Comparison of ENCODE assay signal across 12 mouse cellular contexts in genomic region chr11:116215181-116215580, GRCm38 (mm10). TPM values are rescaled to one million over a fixed set of nuclear protein-coding genes. Genes with fewer than 3 reads are reported as not detected.
DNase-seq lines count a peak whose midpoint lies in the region; ATAC-seq and TF ChIP-seq lines count a peak whose summit lies in the region.
"Had no signal": no experiment of that assay in that cellular context is flagged by ENCODE, and none has a peak within 500 bp of the region (broad histone marks: within the 10 kb centered on the region; RNA-seq: fewer than 3 reads in every experiment).

No protein-coding gene starts in this region.

- H3K36me3 ChIP-seq in heart, embryonic 10.5 days: peaks cover 16% of the 10 kb centered on the region
- 0 out of 2 replicates have a peak, but pooled peaks cover 7% of the 10 kb centered on the region for H3K36me3 ChIP-seq in midbrain, embryonic 14.5 days (ENCODE audit: control insufficient read depth, insufficient read depth, low read length)
- no peaks in the 10 kb centered on the region for H3K36me3 ChIP-seq in midbrain, embryonic 11.5 days (ENCODE audit: control insufficient read depth, insufficient read depth, low read length)
- H3K36me3 ChIP-seq in small intestine, adult 2 months (ENCODE audit: control insufficient read depth, insufficient read depth, low read length): no peaks in the 10 kb centered on the region
- no peaks in the 10 kb centered on the region for H3K36me3 ChIP-seq in midbrain, embryonic 15.5 days (replicated peaks)

- H3K9ac ChIP-seq in midbrain, embryonic 14.5 days (replicated peaks; ENCODE audit: low read length): no peak overlapping the region
- no peak overlapping the region for H3K9ac ChIP-seq in midbrain, embryonic 11.5 days (ENCODE audit: low read length)
- H3K9ac ChIP-seq in midbrain, embryonic 15.5 days: no peak overlapping the region
- H3K9ac ChIP-seq: limb, embryonic 12.5 days had no signal

- peak; percentile 28; the same call in 1 of the 2 replicates for TF ChIP-seq CTCF in small intestine, adult 2 months (IDR thresholded peaks at IDR 0.05; ENCODE audit: extremely low read depth, insufficient read length, insufficient replicate concordance, low read depth, low read length)

- H3K9me3 ChIP-seq in heart, embryonic 10.5 days: no peaks in the 10 kb centered on the region
- H3K9me3 ChIP-seq in midbrain, embryonic 14.5 days (ENCODE audit: control insufficient read depth, low read length): no peaks in the 10 kb centered on the region
- no peaks in the 10 kb centered on the region for H3K9me3 ChIP-seq in midbrain, embryonic 11.5 days (ENCODE audit: control insufficient read depth, low read length)
- no peaks in the 10 kb centered on the region for H3K9me3 ChIP-seq in midbrain, embryonic 15.5 days
- H3K9me3 ChIP-seq: limb, embryonic 12.5 days had no signal

- no peak overlapping the region for H3K4me2 ChIP-seq in midbrain, embryonic 14.5 days (ENCODE audit: low read length)
- no peak overlapping the region for H3K4me2 ChIP-seq in midbrain, embryonic 11.5 days
- no peak overlapping the region for H3K4me2 ChIP-seq in midbrain, embryonic 15.5 days
- H3K4me2 ChIP-seq: limb, embryonic 12.5 days had no signal

- H3K4me3 ChIP-seq in heart, embryonic 10.5 days: no peak overlapping the region
- no peak overlapping the region for H3K4me3 ChIP-seq in midbrain, embryonic 14.5 days (replicated peaks; ENCODE audit: low read depth, low read length)
- H3K4me3 ChIP-seq in midbrain, embryonic 11.5 days (ENCODE audit: low read depth, low read length): no peak overlapping the region
- H3K4me3 ChIP-seq in small intestine, adult 2 months (ENCODE audit: low read depth, low read length): no peak overlapping the region
- no peak overlapping the region for H3K4me3 ChIP-seq in midbrain, embryonic 15.5 days
- H3K4me3 ChIP-seq: limb, embryonic 12.5 days had no signal

- ATAC-seq in midbrain, embryonic 14.5 days (ENCODE audit: low FRiP score, low TSS enrichment): no peak
- ATAC-seq in midbrain, embryonic 11.5 days (ENCODE audit: low FRiP score): no peak
- ATAC-seq in midbrain, embryonic 15.5 days (replicated peaks): no peak

- 76% methylated on average over 7 of the region's 7 CpGs for WGBS in heart, embryonic 10.5 days
- WGBS in midbrain, embryonic 14.5 days: 75% methylated on average over 7 of the region's 7 CpGs
- 87% methylated on average over 7 of the region's 7 CpGs for WGBS in midbrain, embryonic 11.5 days
- WGBS in small intestine, adult 2 months: 94% methylated on average over 7 of the region's 7 CpGs
- whole genome bisulfite sequencing in midbrain, embryonic 15.5 days: 82% methylated on average over 7 of the region's 7 CpGs

- peaks cover 7% of the 10 kb centered on the region; the same call in 1 of the 2 replicates for H3K27me3 ChIP-seq in heart, embryonic 10.5 days (ENCODE audit: insufficient read depth, poor library complexity, severe bottlenecking)
- no peaks in the 10 kb centered on the region for H3K27me3 ChIP-seq in midbrain, embryonic 14.5 days (ENCODE audit: control insufficient read depth, insufficient read depth, low read length)
- no peaks in the 10 kb centered on the region for H3K27me3 ChIP-seq in midbrain, embryonic 11.5 days (ENCODE audit: control insufficient read depth, insufficient read depth, low read length)
- no peaks in the 10 kb centered on the region for H3K27me3 ChIP-seq in small intestine, adult 2 months (ENCODE audit: control insufficient read depth, insufficient read depth, low read length)
- no peaks in the 10 kb centered on the region; the same call in 1 of the 2 replicates for H3K27me3 ChIP-seq in midbrain, embryonic 15.5 days (replicated peaks)
- H3K27me3 ChIP-seq: limb, embryonic 12.5 days had no signal

- peaks cover 24% of the 10 kb centered on the region for H3K4me1 ChIP-seq in heart, embryonic 10.5 days
- no peaks in the 10 kb centered on the region for H3K4me1 ChIP-seq in midbrain, embryonic 14.5 days (ENCODE audit: control insufficient read depth, insufficient read depth, low read length)
- H3K4me1 ChIP-seq in midbrain, embryonic 11.5 days (ENCODE audit: control insufficient read depth, insufficient read depth, low read length): 0 out of 2 replicates have a peak, but pooled peaks cover 2% of the 10 kb centered on the region
- H3K4me1 ChIP-seq in small intestine, adult 2 months (ENCODE audit: control insufficient read depth, insufficient read depth, insufficient read length, low read length): peaks cover 43% of the 10 kb centered on the region
- H3K4me1 ChIP-seq in midbrain, embryonic 15.5 days: peaks cover 14% of the 10 kb centered on the region

- DNase-seq in heart, embryonic 10.5 days (ENCODE audit: low spot score): peak; percentile 75
- no peak for DNase-seq in heart, adult 9 months (ENCODE audit: low spot score in 2 of 2)
- DNase-seq in midbrain, embryonic 14.5 days: peak; percentile 2
- DNase-seq in midbrain, embryonic 11.5 days (ENCODE audit: low spot score, missing footprints): no peak
- DNase-seq in NIH3T3 (ENCODE audit: low read depth): peak; percentile 42
- no peak for DNase-seq in right cerebral cortex, postnatal 25 days
- DNase-seq: cerebellum, adult 8-10 months; heart, adult 18-20 months; kidney, adult 11 months had no signal

- no peak for TF ChIP-seq POLR2A in small intestine, adult 2 months (IDR thresholded peaks at IDR 0.05; ENCODE audit: low read depth, low read length)

- H3K27ac ChIP-seq in heart, embryonic 10.5 days: no peak overlapping the region
- no peak overlapping the region for H3K27ac ChIP-seq in midbrain, embryonic 14.5 days (replicated peaks; ENCODE audit: low read depth, low read length)
- H3K27ac ChIP-seq in midbrain, embryonic 11.5 days (ENCODE audit: low read depth, low read length): no peak overlapping the region
- H3K27ac ChIP-seq in small intestine, adult 2 months (ENCODE audit: insufficient read depth, low read depth, low read length): no peak overlapping the region
- no peak overlapping the region for H3K27ac ChIP-seq in midbrain, embryonic 15.5 days
- H3K27ac ChIP-seq: limb, embryonic 12.5 days had no signal

RNA-seq across cellular contexts. Expression of gene Acox1, which starts 16.3 kb away (rescaled TPM):
- polyA plus RNA-seq in heart, embryonic 10.5 days (2016; fragmentation: Nextera tagmentation; extraction: Ambion mirVana): 24.5 and 32.7 TPM in 2 replicates
- 50.5 and 68.3 TPM in 2 replicates for polyA plus RNA-seq in midbrain, embryonic 14.5 days (2014; fragmentation: Nextera tagmentation; extraction: Ambion mirVana)
- polyA plus RNA-seq in midbrain, embryonic 11.5 days (2014; fragmentation: Nextera tagmentation; extraction: Ambion mirVana): 32.8 and 36.1 TPM in 2 replicates
- 71.1 and 112 TPM in 2 replicates for polyA plus RNA-seq in small intestine, adult 2 months (2012; rRNA removed)
- polyA plus RNA-seq in midbrain, embryonic 15.5 days (2015; fragmentation: Nextera tagmentation; extraction: Ambion mirVana): 63.0 and 64.0 TPM in 2 replicates

RNA-seq across cellular contexts. Expression of gene Ten1, which starts 16.5 kb away (rescaled TPM):
- polyA plus RNA-seq in heart, embryonic 10.5 days (2016; fragmentation: Nextera tagmentation; extraction: Ambion mirVana): 87.6 and 99.5 TPM in 2 replicates
- polyA plus RNA-seq in midbrain, embryonic 14.5 days (2014; fragmentation: Nextera tagmentation; extraction: Ambion mirVana): 77.0 and 97.9 TPM in 2 replicates
- 48.6 and 55.6 TPM in 2 replicates for polyA plus RNA-seq in midbrain, embryonic 11.5 days (2014; fragmentation: Nextera tagmentation; extraction: Ambion mirVana)
- polyA plus RNA-seq in small intestine, adult 2 months (2012; rRNA removed): 15.8 and 27.7 TPM in 2 replicates
- 86.7 and 92.5 TPM in 2 replicates for polyA plus RNA-seq in midbrain, embryonic 15.5 days (2015; fragmentation: Nextera tagmentation; extraction: Ambion mirVana)

RNA-seq across cellular contexts. Expression of gene Evpl, which starts 22.7 kb away (rescaled TPM):
- 0.67 and 1.5 TPM in 2 replicates for polyA plus RNA-seq in heart, embryonic 10.5 days (2016; fragmentation: Nextera tagmentation; extraction: Ambion mirVana)
- 0.36 and 0.43 TPM in 2 replicates for polyA plus RNA-seq in midbrain, embryonic 14.5 days (2014; fragmentation: Nextera tagmentation; extraction: Ambion mirVana)
- 0.26 TPM in 2 replicates for polyA plus RNA-seq in midbrain, embryonic 11.5 days (2014; fragmentation: Nextera tagmentation; extraction: Ambion mirVana)
- polyA plus RNA-seq in small intestine, adult 2 months (2012; rRNA removed): 6.3 and 12.1 TPM in 2 replicates
- 0.84 and 0.96 TPM in 2 replicates for polyA plus RNA-seq in midbrain, embryonic 15.5 days (2015; fragmentation: Nextera tagmentation; extraction: Ambion mirVana)

RNA-seq across cellular contexts. Expression of gene Fbf1, which starts 47.2 kb away (rescaled TPM):
- polyA plus RNA-seq in heart, embryonic 10.5 days (2016; fragmentation: Nextera tagmentation; extraction: Ambion mirVana): 27.7 and 30.6 TPM in 2 replicates
- 44.2 and 58.9 TPM in 2 replicates for polyA plus RNA-seq in midbrain, embryonic 14.5 days (2014; fragmentation: Nextera tagmentation; extraction: Ambion mirVana)
- polyA plus RNA-seq in midbrain, embryonic 11.5 days (2014; fragmentation: Nextera tagmentation; extraction: Ambion mirVana): 28.7 and 30.1 TPM in 2 replicates
- polyA plus RNA-seq in small intestine, adult 2 months (2012; rRNA removed): 5.0 and 6.5 TPM in 2 replicates
- polyA plus RNA-seq in midbrain, embryonic 15.5 days (2015; fragmentation: Nextera tagmentation; extraction: Ambion mirVana): 69.2 and 78.4 TPM in 2 replicates

RNA-seq across cellular contexts. Expression of gene Srp68, which starts 58.8 kb away (rescaled TPM):
- 90.7 and 101 TPM in 2 replicates for polyA plus RNA-seq in heart, embryonic 10.5 days (2016; fragmentation: Nextera tagmentation; extraction: Ambion mirVana)
- 49.5 and 57.1 TPM in 2 replicates for polyA plus RNA-seq in midbrain, embryonic 14.5 days (2014; fragmentation: Nextera tagmentation; extraction: Ambion mirVana)
- 72.8 and 78.6 TPM in 2 replicates for polyA plus RNA-seq in midbrain, embryonic 11.5 days (2014; fragmentation: Nextera tagmentation; extraction: Ambion mirVana)
- 21.2 and 39.0 TPM in 2 replicates for polyA plus RNA-seq in small intestine, adult 2 months (2012; rRNA removed)
- 62.4 and 63.5 TPM in 2 replicates for polyA plus RNA-seq in midbrain, embryonic 15.5 days (2015; fragmentation: Nextera tagmentation; extraction: Ambion mirVana)

Comparison
In these comparisons a context has a peak if more than half of its experiments do, and no peak if none do; other contexts are left out.
1. DNase-seq: peak in heart, embryonic 10.5 days (single experiment), midbrain, embryonic 14.5 days (single experiment) and NIH3T3 (single experiment); none in heart, adult 9 months (0 of 2), midbrain, embryonic 11.5 days (single experiment) and right cerebral cortex, postnatal 25 days (single experiment).